Mouse (Mus musculus) ovary, adult 10 weeks (tissue): ENCODE data around the gene Glp1r. TPM values are rescaled to one million over a fixed set of nuclear protein-coding genes. Genes with fewer than 3 reads are reported as not detected.

Source experiments
- polyA plus RNA-seq: library from polyadenylated mRNA; stranded (reverse); fragments of 350-450 nt; fragmentation: Illumina TruSeq; extraction: RNeasy Lipid Tissue Mini Kit (QIAGEN cat#74804); gene quantifications from one replicate; pipeline ENCODE4 v1.2.3, GENCODE M21; 2014

The Glp1r gene
- polyA plus RNA-seq, result 0.09 TPM

DNA sequence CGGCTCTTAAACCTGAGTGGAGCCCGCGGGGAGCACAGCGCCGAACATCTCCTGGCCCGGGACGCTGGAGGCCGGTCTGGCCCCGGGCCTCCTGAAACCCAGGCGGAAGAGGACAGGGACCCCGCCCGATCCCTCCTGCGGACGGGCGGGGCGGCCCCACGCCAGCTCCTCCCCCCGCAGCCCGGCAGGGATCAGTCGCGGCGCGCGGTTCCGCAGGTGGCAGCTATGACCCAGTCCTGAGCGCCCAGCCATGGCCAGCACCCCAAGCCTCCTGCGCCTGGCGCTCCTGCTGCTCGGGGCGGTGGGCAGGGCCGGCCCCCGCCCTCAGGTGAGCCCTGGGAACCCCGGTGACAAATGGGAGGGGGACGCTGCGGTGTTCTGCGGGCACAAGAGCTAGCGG lies at the start of gene Glp1r:
TSS of gene Glp1r (plus strand) at position 191 of the 400 bp plus-strand sequence.

DNA sequence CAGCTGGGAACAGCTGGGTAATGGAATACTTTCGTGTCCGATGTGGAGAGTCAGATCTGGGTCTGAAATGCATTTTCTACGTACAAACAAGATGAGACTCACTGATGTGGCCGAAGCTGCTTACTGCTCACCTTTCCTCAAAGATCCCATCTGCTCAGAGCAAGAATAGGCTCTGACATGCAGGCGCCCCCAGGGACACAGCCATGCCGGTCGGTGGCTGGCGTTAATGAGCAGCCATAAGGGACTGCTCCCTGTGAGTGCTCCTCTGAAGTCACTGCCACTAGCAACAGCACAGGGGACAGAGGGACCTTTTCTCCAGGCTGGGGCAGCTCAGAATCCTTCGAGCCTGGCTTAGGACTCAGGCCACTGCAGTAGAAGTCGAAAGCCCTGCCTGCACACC lies 52.7 kb downstream of the Glp1r start, which contains the start of gene Umodl1:
TSS of gene Umodl1 (plus strand) at position 301 of the 400 bp plus-strand sequence.

Other genes with a start within 250 kb of the Glp1r start
- gene Umodl1, start 52.8 kb downstream of the Glp1r start, polyA plus RNA-seq, result 4.4 TPM
- 5.2 TPM for gene Abcg1, start 155.9 kb downstream of the Glp1r start, polyA plus RNA-seq
- not detected for gene Tff3, start 227.8 kb downstream of the Glp1r start, polyA plus RNA-seq
- gene Tff2, start 242.5 kb downstream of the Glp1r start, polyA plus RNA-seq, result not detected